Mouse (Mus musculus) ES-E14 (cell line): ENCODE measurements around the gene En2.

Source experiments
- CHD2 ChIP-seq: IDR thresholded peaks from 2 replicates; pipeline ENCODE4 v1.6.1; 2014; ENCODE audit warnings: mild to moderate bottlenecking, low read depth, low read length, inconsistent platforms
- HCFC1 ChIP-seq: IDR thresholded peaks from 2 replicates; pipeline ENCODE4 v1.6.1; 2012; ENCODE audit warnings: low read length, inconsistent platforms, borderline replicate concordance; ENCODE audit not compliant: insufficient read depth
- MAFK ChIP-seq: IDR thresholded peaks from 2 replicates; pipeline ENCODE4 v1.6.1; 2014; ENCODE audit warnings: mild to moderate bottlenecking, low read depth, low read length, inconsistent platforms; ENCODE audit not compliant: insufficient read depth
- ZNF384 ChIP-seq: IDR thresholded peaks from 2 replicates; pipeline ENCODE4 v1.6.1; 2012; ENCODE audit warnings: low read depth, low read length, inconsistent platforms

DNA sequence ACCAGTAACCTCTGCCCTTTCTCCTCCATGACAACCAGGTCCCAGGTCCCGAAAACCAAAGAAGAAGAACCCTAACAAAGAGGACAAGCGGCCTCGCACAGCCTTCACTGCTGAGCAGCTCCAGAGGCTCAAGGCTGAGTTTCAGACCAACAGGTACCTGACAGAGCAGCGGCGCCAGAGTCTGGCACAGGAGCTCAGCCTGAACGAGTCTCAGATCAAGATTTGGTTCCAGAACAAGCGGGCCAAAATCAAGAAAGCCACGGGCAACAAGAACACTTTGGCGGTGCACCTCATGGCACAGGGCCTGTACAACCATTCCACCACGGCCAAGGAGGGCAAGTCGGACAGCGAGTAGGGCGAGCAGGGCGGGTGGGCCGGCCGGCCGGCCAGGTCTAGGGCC lies 4.6 kb downstream of the En2 start:
- TF ChIP-seq CHD2 (no peak), HCFC1 (no peak), MAFK (no peak), ZNF384 (no peak)
